Mouse (Mus musculus): ENCODE data around the gene Yap1. TPM values are rescaled to one million over a fixed set of nuclear protein-coding genes. Genes with fewer than 3 reads are reported as not detected.
"Not testable (repeated sequence)": the region's sequence is repeated elsewhere in the genome, so short reads cannot be mapped to it uniquely, and the experiment has no call there.

The Yap1 gene
- polyA plus RNA-seq, 1 experiment = 47.6 TPM

- peak; percentile 29 for DNase-seq (ENCODE audit: low spot score)
These were observed 89.9 kb downstream of the Yap1 start for GRCm38 (mm10) chr9:7914487-7914886.

GRCm38 (mm10) chr9:7913953-7914352 lies 90.4 kb downstream of the Yap1 start:
- no peak for DNase-seq (ENCODE audit: low spot score)

- no peak for DNase-seq (ENCODE audit: low spot score)
These were observed 96.9 kb downstream of the Yap1 start for GRCm38 (mm10) chr9:7907351-7907985.

GRCm38 (mm10) chr9:7906564-7906963 lies 97.8 kb downstream of the Yap1 start:
- DNase-seq (ENCODE audit: low spot score) = no peak

GRCm38 (mm10) chr9:7903825-7904224 lies 100.6 kb downstream of the Yap1 start:
- no peak for DNase-seq (ENCODE audit: low spot score)

GRCm38 (mm10) chr9:7903262-7903661 lies 101.1 kb downstream of the Yap1 start:
- DNase-seq (ENCODE audit: low spot score) = no peak

GRCm38 (mm10) chr9:7902311-7902710 lies 102.1 kb downstream of the Yap1 start:
- no peak for DNase-seq (ENCODE audit: low spot score)

- DNase-seq (ENCODE audit: low spot score) = no peak
These were observed 103.4 kb downstream of the Yap1 start for GRCm38 (mm10) chr9:7900965-7901364.

- DNase-seq (ENCODE audit: low spot score) = no peak
These were observed 106.9 kb downstream of the Yap1 start for GRCm38 (mm10) chr9:7897502-7897901.

GRCm38 (mm10) chr9:7891796-7892195 lies 112.6 kb downstream of the Yap1 start:
- DNase-seq (ENCODE audit: low spot score) = not testable (repeated sequence)

- no peak for DNase-seq (ENCODE audit: low spot score)
These were observed 113.2 kb downstream of the Yap1 start for GRCm38 (mm10) chr9:7891177-7891576.

- DNase-seq (ENCODE audit: low spot score) = no peak
These were observed 120.0 kb downstream of the Yap1 start for GRCm38 (mm10) chr9:7884346-7884745.

GRCm38 (mm10) chr9:7882304-7882865 lies 122.0 kb downstream of the Yap1 start:
- no peak for DNase-seq (ENCODE audit: low spot score)

Other genes with a start within 250 kb of the Yap1 start
- gene Tmem123, start 240.6 kb downstream of the Yap1 start, polyA plus RNA-seq (2012; rRNA removed) = 298 and 359 TPM in 2 replicates
- gene Birc2, start 167.5 kb downstream of the Yap1 start, polyA plus RNA-seq (2012; rRNA removed) = 23.6 and 27.7 TPM in 2 replicates
- 18.2 and 21.2 TPM in 2 replicates for gene Birc3, start 131.4 kb downstream of the Yap1 start, polyA plus RNA-seq (2012; rRNA removed)
- gene Cfap300, start 38.2 kb upstream of the Yap1 start, polyA plus RNA-seq (2012; rRNA removed) = 3.0 and 3.7 TPM in 2 replicates
- 2.1 and 2.6 TPM in 2 replicates for gene Cep126, start 129.7 kb upstream of the Yap1 start, polyA plus RNA-seq (2012; rRNA removed)

Data from urinary bladder, adult 2 months (tissue).